Mouse (Mus musculus) kidney, postnatal 0 days (tissue): ENCODE results near the gene Ttbk1. TPM values are rescaled to one million over a fixed set of nuclear protein-coding genes. Genes with fewer than 3 reads are reported as not detected.

Source experiments
- ATAC-seq: fragments of 200-750 bp; cut with Nextera tagmentation; replicated peaks from 2 replicates; pipeline ENCODE4 v1.8.0; 2017; ENCODE audit warnings: low read depth, moderate number of reproducible peaks, moderate TSS enrichment, moderate library complexity; ENCODE audit not compliant: low FRiP score
- DNase-seq: peaks from one replicate; pipeline ENCODE4 v3.0.0-alpha.2; 2016; ENCODE audit warnings: low spot score
- H3K27ac ChIP-seq: fragments of 300-500 bp; sonication (generic); 2 replicates; pipeline ENCODE4 v1.5.1; 2014; ENCODE audit warnings: mild to moderate bottlenecking
- H3K27me3 ChIP-seq: fragments of 300-500 bp; sonication (generic); 2 replicates; pipeline ENCODE4 v1.6.1; 2014; ENCODE audit warnings: low read length, mixed read lengths; ENCODE audit not compliant: insufficient read depth
- H3K36me3 ChIP-seq: fragments of 300-500 bp; sonication (generic); 2 replicates; pipeline ENCODE4 v1.6.1; 2014; ENCODE audit warnings: low read length, mixed read lengths; ENCODE audit not compliant: insufficient read depth
- H3K4me1 ChIP-seq: fragments of 300-500 bp; sonication (generic); replicated peaks from 2 replicates; pipeline ENCODE4 v1.6.1; 2014; ENCODE audit warnings: antibody characterized with exemption, low read length, mixed read lengths; ENCODE audit not compliant: insufficient read depth
- H3K4me2 ChIP-seq: fragments of 300-500 bp; sonication (generic); 2 replicates; pipeline ENCODE4 v1.6.1; 2014; ENCODE audit warnings: mild to moderate bottlenecking, low read length, moderate library complexity, mixed read lengths
- H3K4me3 ChIP-seq: fragments of 300-500 bp; sonication (generic); replicated peaks from 2 replicates; pipeline ENCODE4 v1.5.1; 2014; ENCODE audit warnings: low read depth, low read length
- H3K9ac ChIP-seq: fragments of 300-500 bp; sonication (generic); 2 replicates; pipeline ENCODE4 v1.6.1; 2014; ENCODE audit warnings: low read depth, low read length
- H3K9me3 ChIP-seq: fragments of 300-500 bp; sonication (generic); replicated peaks from 2 replicates; pipeline ENCODE4 v1.6.1; 2016; ENCODE audit warnings: low read length, inconsistent platforms, mixed read lengths
- CTCF ChIP-seq: IDR thresholded peaks from 2 replicates; pipeline ENCODE4 v1.5.1; 2016; ENCODE audit warnings: antibody characterized with exemption, low read depth, mild to moderate bottlenecking, moderate library complexity
- WGBS: fragments of 180-500 bp; shearing (Covaris S2); extraction: QIAGEN DNeasy Blood & Tissue Kit; methylation state at CpG from one replicate; pipeline ENCODE4 v1.1.7; 2014; 5-methylcytosine and 5-hydroxymethylcytosine counted together
- polyA plus RNA-seq: library from polyadenylated mRNA; unstranded; fragments of >200 nt; fragmentation: Nextera tagmentation; extraction: Ambion mirVana; gene quantifications from 2 replicates; pipeline ENCODE4 v1.2.1, GENCODE M21; 2015

Gene Ttbk1
- polyA plus RNA-seq, 1 experiment from 2014 or later = 0.11 TPM

- H3K4me3 ChIP-seq = peak overlapping the region; percentile 16
- ATAC-seq = no peak; the same call in 1 of the 2 replicates
- peaks cover 26% of the 10 kb centered on the region for H3K27me3 ChIP-seq
- WGBS = under 1% methylated on average over 31 of the region's 32 CpGs
- DNase-seq = peak; percentile 26
- peaks cover 8% of the 10 kb centered on the region; the same call in 1 of the 2 replicates for H3K4me1 ChIP-seq
- no peak for TF ChIP-seq CTCF
- no peak overlapping the region for H3K27ac ChIP-seq
- H3K36me3 ChIP-seq = no peaks in the 10 kb centered on the region
- no peaks in the 10 kb centered on the region for H3K9me3 ChIP-seq
- peak overlapping the region; percentile 51 for H3K4me2 ChIP-seq
- H3K9ac ChIP-seq = peak overlapping the region; percentile 44; the same call in 1 of the 2 replicates
These were observed 26.8 kb downstream of the Ttbk1 start for GRCm38 (mm10) chr17:46460673-46461072.

- H3K4me3 ChIP-seq = no peak overlapping the region
- peaks cover 32% of the 10 kb centered on the region for H3K27me3 ChIP-seq
- no peaks in the 10 kb centered on the region for H3K36me3 ChIP-seq
- ATAC-seq (no peak), DNase-seq (no peak)
- peaks cover 20% of the 10 kb centered on the region; the same call in 1 of the 2 replicates for H3K4me1 ChIP-seq
- no peaks in the 10 kb centered on the region for H3K9me3 ChIP-seq
- H3K9ac ChIP-seq = no peak overlapping the region
- H3K27ac ChIP-seq = no peak overlapping the region
- no peak overlapping the region for H3K4me2 ChIP-seq
- 36% methylated on average over 3 of the region's 3 CpGs for WGBS
- no peak for TF ChIP-seq CTCF
These were observed 29.0 kb downstream of the Ttbk1 start for GRCm38 (mm10) chr17:46458439-46458838.

GRCm38 (mm10) chr17:46457791-46458190 lies 29.7 kb downstream of the Ttbk1 start:
- H3K4me2 ChIP-seq = no peak overlapping the region
- no peaks in the 10 kb centered on the region for H3K36me3 ChIP-seq
- no peak overlapping the region for H3K4me3 ChIP-seq
- H3K9ac ChIP-seq = no peak overlapping the region
- WGBS = 11% methylated on average over 10 of the region's 10 CpGs
- H3K27me3 ChIP-seq = peaks cover 38% of the 10 kb centered on the region
- H3K4me1 ChIP-seq = peaks cover 20% of the 10 kb centered on the region; the same call in 1 of the 2 replicates
- ATAC-seq (no peak), DNase-seq (peak; percentile 29)
- TF ChIP-seq CTCF = peak; percentile 58
- H3K27ac ChIP-seq = no peak overlapping the region
- no peaks in the 10 kb centered on the region for H3K9me3 ChIP-seq

GRCm38 (mm10) chr17:46455110-46455691 lies 32.3 kb downstream of the Ttbk1 start:
- ATAC-seq (no peak), DNase-seq (peak; percentile 32)
- WGBS = 2% methylated on average over 33 of the region's 33 CpGs
- H3K9ac ChIP-seq = no peak overlapping the region
- no peaks in the 10 kb centered on the region for H3K36me3 ChIP-seq
- H3K4me2 ChIP-seq = peak overlapping the region; percentile 76
- H3K4me3 ChIP-seq = peak overlapping the region; percentile 38
- H3K27ac ChIP-seq = no peak overlapping the region
- no peak for TF ChIP-seq CTCF
- peaks cover 35% of the 10 kb centered on the region for H3K27me3 ChIP-seq
- H3K4me1 ChIP-seq = peaks cover 12% of the 10 kb centered on the region; the same call in 1 of the 2 replicates
- no peaks in the 10 kb centered on the region for H3K9me3 ChIP-seq

GRCm38 (mm10) chr17:46454539-46454938 lies 32.9 kb downstream of the Ttbk1 start:
- no peaks in the 10 kb centered on the region for H3K36me3 ChIP-seq
- DNase-seq = peak; percentile 18
- no peak overlapping the region for H3K9ac ChIP-seq
- H3K4me1 ChIP-seq = peaks cover 12% of the 10 kb centered on the region; the same call in 1 of the 2 replicates
- no peaks in the 10 kb centered on the region for H3K9me3 ChIP-seq
- 3% methylated on average over 9 of the region's 9 CpGs for WGBS
- peak overlapping the region; percentile 38 for H3K4me3 ChIP-seq
- ATAC-seq = no peak
- TF ChIP-seq CTCF = no peak
- H3K27ac ChIP-seq = no peak overlapping the region
- H3K27me3 ChIP-seq = peaks cover 30% of the 10 kb centered on the region
- peak overlapping the region; percentile 76 for H3K4me2 ChIP-seq

GRCm38 (mm10) chr17:46453970-46454411 lies 33.5 kb downstream of the Ttbk1 start:
- WGBS = 2% methylated on average over 26 of the region's 26 CpGs
- H3K27ac ChIP-seq = no peak overlapping the region
- peak overlapping the region; percentile 38 for H3K4me3 ChIP-seq
- H3K4me1 ChIP-seq = peaks cover 12% of the 10 kb centered on the region; the same call in 1 of the 2 replicates
- peak overlapping the region; percentile 76 for H3K4me2 ChIP-seq
- ATAC-seq (0 out of 2 replicates have a peak, but pooled peaks have one; percentile 5), DNase-seq (peak; percentile 35)
- H3K9ac ChIP-seq = no peak overlapping the region
- no peak; the same call in 1 of the 2 replicates for TF ChIP-seq CTCF
- H3K27me3 ChIP-seq = peaks cover 30% of the 10 kb centered on the region
- no peaks in the 10 kb centered on the region for H3K9me3 ChIP-seq
- H3K36me3 ChIP-seq = no peaks in the 10 kb centered on the region
